ENCODE assay signal across 11 mouse cellular contexts in genomic region chr11:105946694-105947154, GRCm38 (mm10). TPM values are rescaled to one million over a fixed set of nuclear protein-coding genes. Genes with fewer than 3 reads are reported as not detected.
DNase-seq lines count a peak whose midpoint lies in the region; ATAC-seq and TF ChIP-seq lines count a peak whose summit lies in the region.
"Had no signal": no experiment of that assay in that cellular context is flagged by ENCODE, and none has a peak within 500 bp of the region (broad histone marks: within the 10 kb centered on the region; RNA-seq: fewer than 3 reads in every experiment).

No protein-coding gene starts in this region.

- peak; percentile 42; the same call in 1 of the 2 replicates for ATAC-seq in embryonic facial prominence, embryonic 14.5 days (ENCODE audit: low read depth)
- ATAC-seq in lung, postnatal 0 days: peak; percentile 6; the same call in 1 of the 2 replicates
- ATAC-seq: forebrain, embryonic 15.5 days had no signal

- peak overlapping the region; percentile 54; the same call in 1 of the 2 replicates for H3K27ac ChIP-seq in embryonic facial prominence, embryonic 14.5 days (replicated peaks; ENCODE audit: low read depth, low read length)
- H3K27ac ChIP-seq in lung, postnatal 0 days (ENCODE audit: low read length): 0 out of 2 replicates have a peak overlapping the region, but pooled peaks have one; percentile 96
- H3K27ac ChIP-seq in cerebellum, adult 2 months (ENCODE audit: insufficient read depth, low read length): no peak overlapping the region
- H3K27ac ChIP-seq: forebrain, embryonic 15.5 days; heart, embryonic 13.5 days had no signal

- peaks cover 9% of the 10 kb centered on the region; the same call in 1 of the 2 replicates for H3K4me1 ChIP-seq in embryonic facial prominence, embryonic 14.5 days (ENCODE audit: control insufficient read depth, insufficient read depth, low read length)
- H3K4me1 ChIP-seq in lung, postnatal 0 days (ENCODE audit: insufficient read depth, low read depth, low read length): peaks cover 22% of the 10 kb centered on the region; the same call in 1 of the 2 replicates
- H3K4me1 ChIP-seq in cerebellum, adult 2 months (ENCODE audit: control insufficient read depth, insufficient read depth, low read length): peaks cover 3% of the 10 kb centered on the region; the same call in 1 of the 2 replicates

- H3K27me3 ChIP-seq in embryonic facial prominence, embryonic 14.5 days (replicated peaks; ENCODE audit: control insufficient read depth, insufficient read depth, low read length): peaks cover 22% of the 10 kb centered on the region
- H3K27me3 ChIP-seq in lung, postnatal 0 days (replicated peaks; ENCODE audit: insufficient read depth, low read length): no peaks in the 10 kb centered on the region
- no peaks in the 10 kb centered on the region for H3K27me3 ChIP-seq in cerebellum, adult 2 months (ENCODE audit: control insufficient read depth, insufficient read depth, low read length)
- H3K27me3 ChIP-seq: forebrain, embryonic 15.5 days had no signal

- no peak for TF ChIP-seq POLR2A in cerebellum, adult 2 months (IDR thresholded peaks at IDR 0.05; ENCODE audit: borderline replicate concordance, insufficient read depth, low read length)

- WGBS in embryonic facial prominence, embryonic 14.5 days: 32% methylated on average over 11 of the region's 11 CpGs
- 21% methylated on average over 11 of the region's 11 CpGs for WGBS in lung, postnatal 0 days
- WGBS in cerebellum, adult 2 months: 78% methylated on average over 11 of the region's 11 CpGs

- DNase-seq in embryo, embryonic 10 days (ENCODE audit: low spot score): peak; percentile 55
- DNase-seq in embryo, embryonic 11 days: no peak
- DNase-seq in CD4-positive helper T cell, adult 2 months (ENCODE audit: low read depth, low spot score): peak; percentile 54
- DNase-seq in embryonic facial prominence, embryonic 14.5 days (ENCODE audit: low spot score): peak; percentile 80
- DNase-seq in lung, postnatal 0 days (ENCODE audit: low spot score): peak; percentile 75
- DNase-seq in ovary, postnatal 10 days (ENCODE audit: low spot score): no peak
- no peak for DNase-seq in right cerebral cortex, postnatal 14 days
- DNase-seq in cerebellum, adult 2 months: no peak
- DNase-seq: kidney, adult 18-20 months had no signal

- no peak overlapping the region for H3K9ac ChIP-seq in embryonic facial prominence, embryonic 14.5 days (ENCODE audit: low read depth, low read length)
- no peak overlapping the region for H3K9ac ChIP-seq in lung, postnatal 0 days (replicated peaks; ENCODE audit: low read depth)
- H3K9ac ChIP-seq: forebrain, embryonic 15.5 days; heart, embryonic 13.5 days had no signal

- no peak overlapping the region for H3K4me2 ChIP-seq in embryonic facial prominence, embryonic 14.5 days (ENCODE audit: low read depth, low read length)
- H3K4me2 ChIP-seq in lung, postnatal 0 days (replicated peaks; ENCODE audit: low read depth, low read length): no peak overlapping the region
- H3K4me2 ChIP-seq: forebrain, embryonic 15.5 days; heart, embryonic 13.5 days had no signal

- no peak overlapping the region for H3K4me3 ChIP-seq in embryonic facial prominence, embryonic 14.5 days (ENCODE audit: low read depth, low read length)
- H3K4me3 ChIP-seq in lung, postnatal 0 days (ENCODE audit: low read depth, low read length): no peak overlapping the region
- H3K4me3 ChIP-seq in cerebellum, adult 2 months (replicated peaks; ENCODE audit: insufficient read depth, low read depth, low read length): no peak overlapping the region
- H3K4me3 ChIP-seq: forebrain, embryonic 15.5 days; heart, embryonic 13.5 days had no signal

- H3K9me3 ChIP-seq in embryonic facial prominence, embryonic 14.5 days (ENCODE audit: control insufficient read depth, low read length): no peaks in the 10 kb centered on the region
- H3K9me3 ChIP-seq in lung, postnatal 0 days (ENCODE audit: low read length): no peaks in the 10 kb centered on the region
- H3K9me3 ChIP-seq: forebrain, embryonic 15.5 days; heart, embryonic 13.5 days had no signal

- no peaks in the 10 kb centered on the region for H3K36me3 ChIP-seq in embryonic facial prominence, embryonic 14.5 days (ENCODE audit: control insufficient read depth, insufficient read depth, low read length)
- no peaks in the 10 kb centered on the region for H3K36me3 ChIP-seq in lung, postnatal 0 days (ENCODE audit: insufficient read depth, low read length)
- H3K36me3 ChIP-seq: forebrain, embryonic 15.5 days; heart, embryonic 13.5 days had no signal

- TF ChIP-seq EP300 in lung, postnatal 0 days (IDR thresholded peaks at IDR 0.05): peak; percentile 30; the same call in 1 of the 2 replicates

- TF ChIP-seq CTCF in lung, postnatal 0 days (IDR thresholded peaks at IDR 0.05): no peak
- no peak for TF ChIP-seq CTCF in cerebellum, adult 2 months (IDR thresholded peaks at IDR 0.05; ENCODE audit: borderline replicate concordance, insufficient read depth, low read depth, low read length)

RNA-seq across cellular contexts. Expression of gene Cyb561, which starts 6.4 kb away (rescaled TPM):
- polyA plus RNA-seq in embryonic facial prominence, embryonic 14.5 days (2014; fragmentation: Nextera tagmentation; extraction: Ambion mirVana): 19.5 and 21.6 TPM in 2 replicates
- polyA plus RNA-seq in lung, postnatal 0 days (2015; fragmentation: Nextera tagmentation; extraction: Ambion mirVana): 70.5 and 72.2 TPM in 2 replicates
- polyA plus RNA-seq in cerebellum, adult 2 months (2012; rRNA removed): 35.5 and 37.0 TPM in 2 replicates

RNA-seq across cellular contexts. Expression of gene Ace, which starts 21.0 kb away (rescaled TPM):
- polyA plus RNA-seq in embryonic facial prominence, embryonic 14.5 days (2014; fragmentation: Nextera tagmentation; extraction: Ambion mirVana): 1.00 and 1.3 TPM in 2 replicates
- 73.6 and 74.6 TPM in 2 replicates for polyA plus RNA-seq in lung, postnatal 0 days (2015; fragmentation: Nextera tagmentation; extraction: Ambion mirVana)
- 13.6 and 19.7 TPM in 2 replicates for polyA plus RNA-seq in cerebellum, adult 2 months (2012; rRNA removed)

RNA-seq across cellular contexts. Expression of gene Ace3, which starts 47.8 kb away (rescaled TPM):
- polyA plus RNA-seq in embryonic facial prominence, embryonic 14.5 days (2014; fragmentation: Nextera tagmentation; extraction: Ambion mirVana): not detected in 2 replicates
- 2.0 and 2.1 TPM in 2 replicates for polyA plus RNA-seq in lung, postnatal 0 days (2015; fragmentation: Nextera tagmentation; extraction: Ambion mirVana)
- polyA plus RNA-seq in cerebellum, adult 2 months (2012; rRNA removed): not detected in 2 replicates
- polyA plus RNA-seq: heart, embryonic 13.5 days had no signal

Comparison
In these comparisons a context has a peak if more than half of its experiments do, and no peak if none do; other contexts are left out.
1. DNase-seq: peak in embryo, embryonic 10 days (single experiment), CD4-positive helper T cell, adult 2 months (single experiment), embryonic facial prominence, embryonic 14.5 days (single experiment) and lung, postnatal 0 days (single experiment); none in embryo, embryonic 11 days (single experiment), ovary, postnatal 10 days (single experiment), right cerebral cortex, postnatal 14 days (single experiment) and cerebellum, adult 2 months (0 of 2).